Mouse (Mus musculus): ENCODE data around the gene Crlf2. TPM values are rescaled to one million over a fixed set of nuclear protein-coding genes. Genes with fewer than 3 reads are reported as not detected.

The Crlf2 gene
- total and polyA plus RNA-seq, 2 experiments, result 3.2 to 10.7 TPM

- Histone ChIP-seq H3K27me3 (ENCODE audit: control insufficient read depth, insufficient read depth, low read length) (0 out of 2 replicates have a peak, but pooled peaks cover 2% of the 10 kb centered on the region), H3K4me1 (ENCODE audit: control insufficient read depth, insufficient read depth, low read length) (no peaks in the 10 kb centered on the region), H3K79me2 (ENCODE audit: control insufficient read depth, insufficient read depth, low read length) (no peaks in the 10 kb centered on the region), H3K27ac (replicated peaks; ENCODE audit: insufficient read depth, low read depth, low read length) (no peak overlapping the region), H3K4me3 (ENCODE audit: insufficient read depth, low read depth, low read length) (no peak overlapping the region), H3K9ac (ENCODE audit: low read depth, low read length) (no peak overlapping the region), H3K36me3 (ENCODE audit: control insufficient read depth, insufficient read depth, low read length) (no peaks in the 10 kb centered on the region)
- no peak for DNase-seq (ENCODE audit: extremely low read depth, low read depth, low spot score)
- TF ChIP-seq CTCF (IDR thresholded peaks at IDR 0.05; ENCODE audit: low read depth, low read length), result no peak
- TF ChIP-seq POLR2A (IDR thresholded peaks at IDR 0.05; ENCODE audit: extremely low read depth, insufficient read depth, low read length), result no peak
- WGBS, result 87% methylated on average over 25 of the region's 25 CpGs
These were observed 7.6 kb downstream of the Crlf2 start for GRCm38 (mm10) chr5:109551041-109551765.

GRCm38 (mm10) chr5:109550225-109550935 is 8.4 kb downstream of the Crlf2 start:
- DNase-seq (ENCODE audit: extremely low read depth, low read depth, low spot score), result no peak
- H3K36me3 ChIP-seq (ENCODE audit: control insufficient read depth, insufficient read depth, low read length), result no peaks in the 10 kb centered on the region
- H3K9ac ChIP-seq (ENCODE audit: low read depth, low read length), result no peak overlapping the region
- H3K4me3 ChIP-seq (ENCODE audit: insufficient read depth, low read depth, low read length), result no peak overlapping the region
- no peak for TF ChIP-seq POLR2A (IDR thresholded peaks at IDR 0.05; ENCODE audit: extremely low read depth, insufficient read depth, low read length)
- TF ChIP-seq CTCF (IDR thresholded peaks at IDR 0.05; ENCODE audit: low read depth, low read length), result no peak
- H3K27me3 ChIP-seq (ENCODE audit: control insufficient read depth, insufficient read depth, low read length), result 0 out of 2 replicates have a peak, but pooled peaks cover 2% of the 10 kb centered on the region
- no peaks in the 10 kb centered on the region for H3K4me1 ChIP-seq (ENCODE audit: control insufficient read depth, insufficient read depth, low read length)
- no peak overlapping the region for H3K27ac ChIP-seq (replicated peaks; ENCODE audit: insufficient read depth, low read depth, low read length)
- H3K79me2 ChIP-seq (ENCODE audit: control insufficient read depth, insufficient read depth, low read length), result no peaks in the 10 kb centered on the region
- 82% methylated on average over 34 of the region's 36 CpGs for WGBS

GRCm38 (mm10) chr5:109548712-109549111 is 10.1 kb downstream of the Crlf2 start:
- 55% methylated on average over 9 of the region's 9 CpGs for WGBS
- TF ChIP-seq CTCF (IDR thresholded peaks at IDR 0.05; ENCODE audit: low read depth, low read length) (peak; percentile 82), POLR2A (IDR thresholded peaks at IDR 0.05; ENCODE audit: extremely low read depth, insufficient read depth, low read length) (no peak)
- H3K27me3 ChIP-seq (ENCODE audit: control insufficient read depth, insufficient read depth, low read length), result 0 out of 2 replicates have a peak, but pooled peaks cover 2% of the 10 kb centered on the region
- H3K4me3 ChIP-seq (ENCODE audit: insufficient read depth, low read depth, low read length), result no peak overlapping the region
- H3K27ac ChIP-seq (replicated peaks; ENCODE audit: insufficient read depth, low read depth, low read length), result no peak overlapping the region
- no peak for DNase-seq (ENCODE audit: extremely low read depth, low read depth, low spot score)
- H3K79me2 ChIP-seq (ENCODE audit: control insufficient read depth, insufficient read depth, low read length), result no peaks in the 10 kb centered on the region
- no peaks in the 10 kb centered on the region for H3K36me3 ChIP-seq (ENCODE audit: control insufficient read depth, insufficient read depth, low read length)
- H3K4me1 ChIP-seq (ENCODE audit: control insufficient read depth, insufficient read depth, low read length), result no peaks in the 10 kb centered on the region
- no peak overlapping the region for H3K9ac ChIP-seq (ENCODE audit: low read depth, low read length)

GRCm38 (mm10) chr5:109547112-109547511 is 11.7 kb downstream of the Crlf2 start:
- H3K27ac ChIP-seq (replicated peaks; ENCODE audit: insufficient read depth, low read depth, low read length), result no peak overlapping the region
- no peaks in the 10 kb centered on the region for H3K4me1 ChIP-seq (ENCODE audit: control insufficient read depth, insufficient read depth, low read length)
- H3K9ac ChIP-seq (ENCODE audit: low read depth, low read length), result no peak overlapping the region
- TF ChIP-seq POLR2A (IDR thresholded peaks at IDR 0.05; ENCODE audit: extremely low read depth, insufficient read depth, low read length) (no peak), CTCF (IDR thresholded peaks at IDR 0.05; ENCODE audit: low read depth, low read length) (no peak)
- H3K79me2 ChIP-seq (ENCODE audit: control insufficient read depth, insufficient read depth, low read length), result no peaks in the 10 kb centered on the region
- 67% methylated on average over 2 of the region's 2 CpGs for WGBS
- no peaks in the 10 kb centered on the region for H3K36me3 ChIP-seq (ENCODE audit: control insufficient read depth, insufficient read depth, low read length)
- H3K27me3 ChIP-seq (ENCODE audit: control insufficient read depth, insufficient read depth, low read length), result no peaks in the 10 kb centered on the region
- no peak for DNase-seq (ENCODE audit: extremely low read depth, low read depth, low spot score)
- no peak overlapping the region for H3K4me3 ChIP-seq (ENCODE audit: insufficient read depth, low read depth, low read length)

- H3K4me1 ChIP-seq (ENCODE audit: control insufficient read depth, insufficient read depth, low read length), result no peaks in the 10 kb centered on the region
- H3K27ac ChIP-seq (replicated peaks; ENCODE audit: insufficient read depth, low read depth, low read length), result no peak overlapping the region
- H3K4me3 ChIP-seq (ENCODE audit: insufficient read depth, low read depth, low read length), result no peak overlapping the region
- H3K79me2 ChIP-seq (ENCODE audit: control insufficient read depth, insufficient read depth, low read length), result no peaks in the 10 kb centered on the region
- H3K27me3 ChIP-seq (ENCODE audit: control insufficient read depth, insufficient read depth, low read length), result no peaks in the 10 kb centered on the region
- no peaks in the 10 kb centered on the region for H3K36me3 ChIP-seq (ENCODE audit: control insufficient read depth, insufficient read depth, low read length)
- no peak overlapping the region for H3K9ac ChIP-seq (ENCODE audit: low read depth, low read length)
- TF ChIP-seq POLR2A (IDR thresholded peaks at IDR 0.05; ENCODE audit: extremely low read depth, insufficient read depth, low read length) (no peak), CTCF (IDR thresholded peaks at IDR 0.05; ENCODE audit: low read depth, low read length) (no peak)
- DNase-seq (ENCODE audit: extremely low read depth, low read depth, low spot score), result no peak
These were observed 49.1 kb downstream of the Crlf2 start for GRCm38 (mm10) chr5:109509679-109510078.

GRCm38 (mm10) chr5:109506729-109507128 is 52.1 kb downstream of the Crlf2 start:
- H3K4me1 ChIP-seq (ENCODE audit: control insufficient read depth, insufficient read depth, low read length), result no peaks in the 10 kb centered on the region
- H3K9ac ChIP-seq (ENCODE audit: low read depth, low read length), result no peak overlapping the region
- no peak for TF ChIP-seq POLR2A (IDR thresholded peaks at IDR 0.05; ENCODE audit: extremely low read depth, insufficient read depth, low read length)
- TF ChIP-seq CTCF (IDR thresholded peaks at IDR 0.05; ENCODE audit: low read depth, low read length), result peak; percentile 54
- H3K4me3 ChIP-seq (ENCODE audit: insufficient read depth, low read depth, low read length), result no peak overlapping the region
- no peaks in the 10 kb centered on the region for H3K36me3 ChIP-seq (ENCODE audit: control insufficient read depth, insufficient read depth, low read length)
- H3K27me3 ChIP-seq (ENCODE audit: control insufficient read depth, insufficient read depth, low read length), result no peaks in the 10 kb centered on the region
- H3K79me2 ChIP-seq (ENCODE audit: control insufficient read depth, insufficient read depth, low read length), result no peaks in the 10 kb centered on the region
- 7% methylated on average over 1 of the region's 1 CpGs for WGBS
- peak; percentile 29 for DNase-seq (ENCODE audit: extremely low read depth, low read depth, low spot score)
- no peak overlapping the region for H3K27ac ChIP-seq (replicated peaks; ENCODE audit: insufficient read depth, low read depth, low read length)

Other genes starting within 250 kb of the Crlf2 start
- not detected in 2 replicates for gene Vmn2r16, start 228.8 kb downstream of the Crlf2 start, total RNA-seq (2014; rRNA removed)
- gene Vmn2r16, start 228.8 kb downstream of the Crlf2 start, polyA plus RNA-seq (2012; rRNA removed), result not detected in 2 replicates
- not detected in 2 replicates for gene Vmn2r17, start 139.3 kb downstream of the Crlf2 start, total RNA-seq (2014; rRNA removed)
- not detected in 2 replicates for gene Vmn2r17, start 139.3 kb downstream of the Crlf2 start, polyA plus RNA-seq (2012; rRNA removed)
- gene 5430403G16Rik, start 132.0 kb upstream of the Crlf2 start, total RNA-seq (2014; rRNA removed), result 0.67 and 1.8 TPM in 2 replicates
- gene 5430403G16Rik, start 132.0 kb upstream of the Crlf2 start, polyA plus RNA-seq (2012; rRNA removed), result 0.10 and 0.14 TPM in 2 replicates
- gene 4930522L14Rik, start 192.9 kb upstream of the Crlf2 start, total RNA-seq (2014; rRNA removed), result 4.9 and 6.4 TPM in 2 replicates
- 0.32 and 0.39 TPM in 2 replicates for gene 4930522L14Rik, start 192.9 kb upstream of the Crlf2 start, polyA plus RNA-seq (2012; rRNA removed)